Mouse (Mus musculus): ENCODE results near the gene Clec4g.
A peak's percentile ranks its signal among the peaks of the same experiment; 100 is the strongest.

Clec4g gene

DNA sequence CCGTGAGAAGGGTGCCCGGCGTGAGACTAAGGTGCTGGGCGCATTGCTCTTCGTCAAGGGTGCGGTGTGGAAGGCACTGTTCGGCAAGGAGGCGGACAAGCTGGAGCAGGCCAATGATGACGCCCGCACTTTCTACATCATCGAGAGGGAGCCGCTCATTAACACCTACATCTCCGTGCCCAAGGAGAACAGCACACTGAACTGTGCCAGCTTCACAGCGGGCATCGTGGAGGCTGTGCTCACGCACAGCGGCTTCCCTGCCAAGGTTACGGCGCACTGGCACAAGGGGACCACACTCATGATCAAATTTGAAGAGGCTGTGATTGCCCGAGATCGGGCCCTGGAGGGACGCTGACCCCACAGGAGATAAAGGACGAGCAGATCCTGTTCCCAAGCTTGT lies 41.2 kb downstream of the Clec4g start:
- no peak for DNase-seq (ENCODE audit: low spot score in 2 of 2)

DNA sequence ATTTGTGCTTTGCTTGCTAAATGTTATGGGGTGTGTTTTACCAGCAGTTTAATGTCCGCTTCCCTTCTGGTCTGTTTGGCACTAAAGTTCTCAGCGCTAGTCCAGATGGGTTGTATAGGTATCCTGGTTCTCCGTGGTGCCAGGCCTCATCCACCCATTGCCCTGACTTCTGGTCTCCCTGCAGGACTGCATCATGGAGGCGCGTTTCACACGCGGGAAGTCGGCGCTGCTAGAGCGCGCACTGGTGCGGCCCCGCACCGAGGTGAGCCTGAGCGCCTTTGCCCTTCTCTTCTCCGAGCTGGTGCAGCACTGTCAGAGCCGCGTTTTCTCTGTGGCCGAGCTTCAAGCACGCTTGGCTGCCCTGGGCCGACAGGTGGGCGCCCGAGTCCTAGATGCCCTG lies 41.6 kb downstream of the Clec4g start:
- no peak for DNase-seq (ENCODE audit: low spot score in 2 of 2)

DNA sequence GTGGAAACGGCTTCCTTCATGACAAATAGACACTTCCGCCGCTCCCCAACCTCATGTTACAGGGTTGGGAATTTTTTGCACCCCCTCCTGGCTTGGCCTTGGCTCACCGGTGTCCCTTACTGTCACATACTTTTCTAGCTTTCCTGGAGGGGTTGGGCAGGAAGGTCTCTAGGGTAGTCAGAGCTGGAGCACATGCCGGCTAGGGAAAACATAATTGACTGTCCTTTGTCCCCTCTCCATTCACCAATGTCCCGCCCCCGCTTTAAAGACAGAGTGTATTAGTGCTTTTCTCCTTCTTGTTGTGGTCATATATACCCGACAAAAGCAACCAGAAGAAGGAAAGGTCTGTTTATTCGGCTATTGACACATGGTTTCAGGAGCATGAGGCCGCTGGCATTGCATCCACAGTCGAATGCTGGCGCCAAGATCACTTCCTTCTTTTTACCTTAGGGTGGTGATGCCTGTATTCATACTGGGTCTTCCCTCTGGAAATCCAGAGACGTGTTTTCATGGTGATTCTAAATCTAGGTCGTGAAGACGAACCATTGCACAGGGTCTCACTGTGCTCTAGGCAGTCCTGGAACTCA lies 43.4 kb downstream of the Clec4g start:
- DNase-seq (ENCODE audit: low spot score in 2 of 2) = no peak

DNA sequence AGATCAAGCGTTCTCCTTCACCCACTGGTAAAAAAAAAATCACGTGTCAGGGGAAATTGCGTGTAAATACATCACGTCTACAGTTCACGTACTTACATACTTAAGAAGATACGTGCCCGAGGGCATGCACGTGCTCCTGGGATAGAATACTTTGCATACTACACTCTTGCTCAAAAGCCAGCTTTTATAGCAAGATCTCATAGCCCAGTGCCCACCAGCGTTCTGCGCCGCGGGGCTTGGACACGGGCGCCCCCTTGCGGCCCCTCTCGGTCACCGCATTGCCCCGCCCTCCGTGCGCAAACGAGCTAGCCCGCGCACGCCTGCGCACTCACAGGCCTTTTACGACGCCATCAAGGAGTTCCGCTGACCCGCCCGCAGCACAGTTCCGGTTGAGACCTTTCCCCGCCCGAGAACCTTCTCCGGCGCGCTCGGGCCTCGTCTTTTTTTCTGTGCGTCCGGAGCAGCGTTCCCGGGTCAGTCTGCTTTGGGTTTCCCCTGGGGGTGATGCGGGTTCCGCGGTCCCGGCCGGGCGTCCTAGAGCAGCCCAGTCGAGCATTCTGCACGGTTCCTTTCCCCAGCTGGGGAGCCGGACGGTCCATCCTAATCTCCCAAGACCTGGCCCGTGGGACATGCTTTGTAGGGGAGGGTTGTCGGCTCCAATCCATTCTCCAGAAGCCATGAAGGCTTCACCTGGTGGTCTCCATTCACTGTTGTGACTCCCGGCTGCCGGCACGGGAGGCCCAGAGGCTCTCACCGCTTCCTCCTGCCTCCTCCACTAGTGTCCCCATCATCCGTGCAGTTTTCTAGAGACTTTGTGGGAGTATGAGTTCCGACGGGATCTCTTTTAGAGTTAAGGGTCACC lies 44.1 kb downstream of the Clec4g start, which contains the start of gene Trappc5:
Gene Trappc5 (plus strand): TSS at position 169 of the 862 bp plus-strand sequence.
- peak; percentile 93 to 94 for DNase-seq (ENCODE audit: low spot score in 2 of 2)

DNA sequence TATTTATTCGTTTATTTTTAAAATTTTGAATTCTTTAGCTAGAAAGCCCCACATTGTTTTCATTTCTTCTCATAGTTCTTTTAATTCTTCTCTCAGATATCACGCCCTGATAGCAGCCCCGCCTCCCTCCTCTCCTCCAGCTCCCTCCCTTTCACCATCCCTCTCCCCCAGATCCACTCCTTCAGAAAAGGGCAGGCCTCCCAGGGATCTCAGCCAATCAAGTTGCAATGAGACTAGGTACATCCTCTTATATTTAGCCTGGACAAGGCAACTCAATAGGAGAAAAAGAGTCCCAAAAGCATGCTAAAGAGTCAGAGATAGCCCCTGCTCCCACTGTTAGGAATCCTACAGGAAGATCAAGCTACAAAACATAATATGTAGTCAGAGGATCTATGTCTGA lies 45.8 kb downstream of the Clec4g start:
- no peak for DNase-seq (ENCODE audit: low spot score in 2 of 2)

DNA sequence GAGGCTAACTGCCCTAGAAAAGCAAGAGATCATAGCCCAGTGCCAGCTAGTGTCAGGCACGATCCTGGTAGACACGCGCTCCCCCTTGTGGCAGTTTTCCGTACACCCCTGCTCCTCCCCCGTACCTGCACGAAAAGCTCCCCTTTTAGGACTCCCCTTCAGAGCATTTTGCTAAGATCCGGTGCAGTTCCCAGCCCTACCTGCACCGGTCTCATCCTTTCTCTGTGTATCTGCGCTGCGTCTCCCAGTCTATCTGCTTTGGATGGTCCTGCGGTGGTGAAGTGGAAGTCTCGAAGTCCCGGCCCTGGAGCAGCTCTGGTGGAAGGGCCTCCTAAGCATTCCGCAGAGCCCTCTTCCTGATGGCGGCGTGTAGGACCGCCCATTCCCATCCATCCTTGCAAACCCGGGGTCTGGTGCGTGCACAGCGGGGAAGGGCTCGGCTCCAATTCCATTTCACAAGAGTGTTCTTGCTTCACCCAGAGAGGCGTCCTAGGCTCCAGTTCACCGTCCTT lies 48.4 kb downstream of the Clec4g start, which contains the start of gene Fcor:
Gene Fcor (minus strand): TSS at position 383 of the 512 bp plus-strand sequence.
- DNase-seq (ENCODE audit: low spot score in 2 of 2) = peak; percentile 85 to 90

DNA sequence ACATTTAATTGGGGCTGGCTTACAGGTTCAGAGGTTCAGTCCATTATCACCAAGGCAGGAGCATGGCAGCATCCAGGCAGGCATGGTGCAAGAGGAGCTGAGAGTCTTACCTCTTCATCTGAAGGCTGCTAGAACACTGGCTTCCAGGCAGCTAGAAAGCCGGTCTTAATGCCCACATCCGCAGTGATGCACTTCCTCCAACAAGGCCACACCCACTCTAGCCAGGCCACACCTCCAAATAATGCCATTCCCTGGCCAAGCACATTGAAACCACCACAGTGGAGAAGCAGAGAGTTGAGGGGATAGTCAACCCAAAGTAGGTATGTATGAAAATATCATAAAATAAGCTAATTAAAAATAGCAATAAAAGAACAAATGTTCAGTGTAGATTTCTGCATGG lies 50.1 kb downstream of the Clec4g start:
- DNase-seq (ENCODE audit: low spot score in 2 of 2) = no peak

DNA sequence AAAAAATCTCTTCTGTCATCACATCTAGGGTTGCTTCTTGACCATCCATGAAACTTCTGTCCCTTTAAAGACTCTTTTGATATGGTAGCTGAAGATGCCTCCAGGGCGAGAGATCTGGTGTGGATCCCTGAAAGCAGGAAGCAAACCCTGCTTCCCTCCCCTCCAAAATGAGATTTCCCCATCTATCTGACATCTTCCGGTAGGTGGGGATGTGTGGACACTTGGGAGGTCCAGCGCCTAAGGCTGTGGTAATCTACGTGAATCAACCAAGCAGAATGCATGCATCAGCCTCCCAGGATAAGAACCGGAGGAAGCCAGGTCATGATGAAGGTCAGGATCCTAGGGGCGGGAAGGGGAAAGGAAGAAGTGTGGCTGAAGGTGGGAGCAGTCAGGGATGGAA lies 54.9 kb downstream of the Clec4g start, which contains the start of gene Mcemp1:
Gene Mcemp1 (plus strand): TSS at position 248 of the 400 bp plus-strand sequence.
- DNase-seq (ENCODE audit: low spot score in 2 of 2) = no peak

DNA sequence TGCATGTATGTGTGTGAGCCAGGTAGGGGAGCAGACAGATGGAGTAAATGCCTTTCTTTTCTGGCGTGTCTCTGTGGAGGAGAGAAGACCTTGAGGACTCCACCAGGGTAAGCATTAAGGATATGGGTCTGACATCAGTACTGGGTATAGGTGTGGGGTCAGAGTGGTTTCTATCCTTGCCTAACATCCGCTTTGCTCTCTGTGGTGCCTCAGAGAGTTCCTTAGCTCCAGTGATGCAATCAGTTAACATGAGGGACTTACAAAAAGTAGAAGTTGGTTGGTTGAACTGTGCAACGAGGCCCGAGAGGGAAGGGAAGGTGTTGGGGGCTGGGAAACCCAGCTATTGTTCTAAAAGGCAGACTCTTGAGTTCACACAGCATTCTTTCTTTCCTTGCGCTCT lies 56.0 kb downstream of the Clec4g start:
- no peak for DNase-seq (ENCODE audit: low spot score in 2 of 2)

DNA sequence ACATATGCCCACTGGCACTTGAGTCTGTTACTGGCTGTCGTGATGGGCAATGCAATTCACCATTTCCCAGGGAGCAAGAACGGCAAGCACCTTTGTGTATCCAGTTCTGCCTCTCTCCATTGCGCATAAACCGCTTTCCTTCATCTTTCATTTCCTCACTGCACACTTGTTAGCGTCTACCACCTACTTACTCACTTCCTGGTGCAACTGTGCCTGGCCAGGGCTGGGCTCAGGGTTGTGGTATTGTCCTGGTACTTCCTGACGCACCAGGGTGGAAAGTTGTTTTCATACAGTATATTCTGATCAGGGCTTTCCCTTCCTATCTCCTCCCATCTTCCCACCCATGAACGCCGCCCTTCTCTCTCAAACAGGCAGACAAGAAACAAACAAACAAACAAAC lies 59.6 kb downstream of the Clec4g start:
- no peak for DNase-seq (ENCODE audit: low spot score in 2 of 2)
